Mouse (Mus musculus): Measurements from ENCODE around the gene Phkg1. TPM values are rescaled to one million over a fixed set of nuclear protein-coding genes. Genes with fewer than 3 reads are reported as not detected.
"Not testable (repeated sequence)": the region's sequence is repeated elsewhere in the genome, so short reads cannot be mapped to it uniquely, and the experiment has no call there.

Phkg1 gene
- total RNA-seq (2021): 10 to 100 TPM; 18.7 to 20.0 TPM
- long read RNA-seq, transcript Phkg1-201 (10 exons, 2,374 nt): major isoform, 7 of 10 reads
- long read RNA-seq, partial matches to known transcripts: 0 of 10 reads
- long read RNA-seq, other reads (novel, unspliced or antisense): 3 of 10 reads

GRCm38 (mm10) chr5:129898449-129898848, at the start of gene Phkg1:
Gene Phkg1 (minus strand): TSS chr5:129898549.
- no peak for DNase-seq (ENCODE audit: low spot score in 2 of 2)

- no peak for DNase-seq (ENCODE audit: low spot score in 2 of 2)
Observed at GRCm38 (mm10) chr5:129947528-129948033, 49.2 kb upstream of the Phkg1 start.

- DNase-seq (ENCODE audit: low spot score in 2 of 2): no peak
Observed at GRCm38 (mm10) chr5:129943402-129943801, 45.1 kb upstream of the Phkg1 start.

DNA sequence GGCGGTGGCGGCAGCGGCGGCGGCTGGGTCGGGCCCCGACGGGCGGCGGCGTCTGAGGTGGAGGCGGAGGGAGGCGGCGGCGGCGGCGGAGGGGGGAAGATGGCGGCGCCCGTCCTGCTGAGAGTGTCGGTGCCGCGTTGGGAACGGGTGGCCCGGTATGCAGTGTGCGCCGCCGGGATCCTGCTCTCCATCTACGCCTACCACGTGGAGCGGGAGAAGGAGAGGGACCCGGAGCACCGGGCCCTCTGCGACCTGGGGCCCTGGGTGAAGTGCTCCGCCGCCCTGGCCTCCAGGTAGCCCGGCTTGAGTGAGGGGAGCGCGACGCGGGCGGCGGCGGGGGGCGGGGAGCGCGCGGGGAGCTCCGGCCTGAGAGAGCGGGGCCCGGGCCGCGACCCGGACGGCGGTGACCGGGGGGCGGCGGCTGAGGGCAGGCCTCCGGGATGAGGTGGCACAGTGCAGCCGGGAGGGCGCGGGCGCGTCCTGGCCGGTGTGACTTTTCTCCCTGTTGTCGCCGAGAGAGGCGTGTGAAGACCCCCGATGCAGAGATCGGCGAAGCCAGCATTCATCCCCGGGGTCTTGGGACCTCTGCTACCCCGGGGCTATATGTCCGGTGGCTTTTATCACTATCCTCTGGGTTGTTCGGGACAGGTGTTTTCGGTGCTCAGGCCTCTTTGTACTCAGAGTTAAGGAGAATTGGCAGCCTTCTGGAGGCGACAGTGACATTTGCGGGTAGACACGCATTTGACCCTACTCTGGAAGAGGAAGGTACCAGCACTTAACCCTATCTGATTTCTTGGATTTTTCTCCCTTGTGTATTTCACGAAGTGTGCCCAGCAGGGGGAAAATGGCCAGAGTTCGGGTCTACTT, 44.0 kb upstream of the Phkg1 start:
- DNase-seq (ENCODE audit: low spot score in 2 of 2): peak; percentile 11 to 16

DNA sequence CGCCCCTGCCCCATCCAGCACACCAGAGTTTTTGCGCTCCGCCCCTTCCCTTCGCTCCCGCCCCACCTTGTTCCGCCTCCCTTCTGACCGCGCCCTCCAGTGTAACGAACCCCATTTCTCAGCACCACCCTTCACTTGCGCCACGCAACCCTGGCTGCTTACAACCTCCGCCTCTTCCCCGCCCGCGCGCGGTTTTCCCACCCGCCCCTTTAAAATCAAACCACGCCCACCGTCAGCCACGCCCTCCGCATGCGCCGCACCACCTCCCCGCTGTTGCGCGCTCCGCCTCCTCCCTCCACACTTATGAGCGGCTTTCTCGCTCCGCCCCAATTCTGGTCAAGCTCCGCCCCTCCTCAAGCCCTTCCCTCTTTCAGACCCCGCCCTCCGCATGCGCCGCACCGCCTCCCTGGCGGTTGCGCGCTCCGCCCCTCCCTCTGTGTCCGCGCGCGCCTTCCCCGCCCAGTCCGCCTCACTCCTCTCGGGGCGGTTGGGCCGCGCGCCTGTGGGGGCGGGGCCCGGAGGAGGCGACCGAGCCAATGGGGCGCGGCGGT, 43.2 kb upstream of the Phkg1 start, which contains the start of gene Vkorc1l1:
Gene Vkorc1l1, plus strand, starts transcription at position 476 of the 551 bp plus-strand sequence.
- DNase-seq (ENCODE audit: low spot score in 2 of 2): peak; percentile 97 to 99

- DNase-seq (ENCODE audit: low spot score in 2 of 2): no peak
Observed at GRCm38 (mm10) chr5:129940736-129941494, 42.6 kb upstream of the Phkg1 start.

DNA sequence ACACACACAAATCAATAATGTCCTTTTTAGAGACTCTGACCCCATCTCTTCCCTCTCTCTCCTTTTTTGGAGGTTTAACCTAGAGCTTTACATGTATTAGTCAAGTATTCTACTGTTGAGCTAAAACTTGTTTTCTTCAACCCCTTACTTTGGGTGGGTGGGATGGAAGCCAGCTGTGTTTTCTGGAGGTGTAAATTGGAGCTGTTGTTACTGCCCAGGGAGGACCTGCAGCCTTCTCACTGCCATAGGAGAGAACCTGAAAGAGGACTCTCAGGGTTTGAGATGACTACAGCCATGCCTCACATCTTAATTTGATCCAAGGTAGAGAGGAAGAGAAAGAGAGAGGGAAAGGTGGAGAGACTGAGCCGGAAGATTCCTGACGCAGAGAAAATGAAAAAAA, 41.9 kb upstream of the Phkg1 start:
- DNase-seq (ENCODE audit: low spot score in 2 of 2): no peak

- no peak for DNase-seq (ENCODE audit: low spot score in 2 of 2)
Observed at GRCm38 (mm10) chr5:129936941-129937340, 38.6 kb upstream of the Phkg1 start.

DNA sequence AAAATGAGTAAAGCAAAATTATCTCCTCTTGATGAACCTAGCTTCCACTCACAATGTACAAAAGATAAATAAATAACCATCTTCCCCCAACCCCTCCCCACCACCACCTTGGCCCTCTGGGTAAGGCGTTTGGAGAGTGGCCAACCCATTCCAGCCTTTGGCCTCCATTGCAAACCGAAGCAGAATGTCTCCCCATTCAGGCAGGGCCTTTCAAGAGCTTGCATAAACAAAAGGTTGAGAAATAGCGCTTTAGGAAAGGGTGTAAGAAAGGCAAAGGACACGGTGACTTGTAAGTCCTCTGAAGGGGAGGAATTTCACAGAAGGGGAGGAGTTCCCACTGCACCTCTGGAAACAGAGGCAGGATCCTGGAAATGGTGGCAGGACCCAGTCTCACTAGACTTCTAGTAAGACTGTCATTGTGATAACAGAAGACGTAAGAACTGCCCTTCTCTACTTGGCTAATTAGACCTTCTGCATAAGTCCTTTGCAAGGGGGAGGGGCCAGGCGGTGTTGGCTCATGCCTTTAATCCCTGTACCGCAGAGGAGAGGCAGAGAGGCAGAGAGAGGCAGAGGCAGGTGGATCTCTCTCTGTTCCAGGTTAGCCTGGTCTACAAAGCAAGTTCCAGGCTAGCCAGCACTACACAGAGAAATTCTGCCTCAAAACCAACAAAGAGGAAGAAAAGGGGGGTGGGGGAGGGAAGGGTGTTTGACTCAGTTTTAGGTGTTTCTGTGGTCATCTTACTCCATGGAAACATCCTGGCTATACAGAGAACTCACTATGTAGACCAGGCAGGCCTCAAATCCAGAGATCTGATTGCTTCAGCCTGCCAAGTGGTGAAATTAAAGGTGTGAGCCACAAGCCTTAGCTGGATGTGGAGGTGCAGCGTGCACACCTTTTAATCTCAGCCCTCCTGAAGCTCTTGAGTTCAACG, 31.8 kb upstream of the Phkg1 start:
- DNase-seq (ENCODE audit: low spot score in 2 of 2): no peak

- DNase-seq (ENCODE audit: low spot score in 2 of 2): no peak
Observed at GRCm38 (mm10) chr5:129925933-129926332, 27.6 kb upstream of the Phkg1 start.

GRCm38 (mm10) chr5:129924820-129925452, 26.6 kb upstream of the Phkg1 start:
- DNase-seq (ENCODE audit: low spot score in 2 of 2): no peak

GRCm38 (mm10) chr5:129921972-129922371, 23.6 kb upstream of the Phkg1 start:
- no peak for DNase-seq (ENCODE audit: low spot score in 2 of 2)

- no peak for DNase-seq (ENCODE audit: low spot score in 2 of 2)
Observed at GRCm38 (mm10) chr5:129919320-129919719, 21.0 kb upstream of the Phkg1 start.

DNA sequence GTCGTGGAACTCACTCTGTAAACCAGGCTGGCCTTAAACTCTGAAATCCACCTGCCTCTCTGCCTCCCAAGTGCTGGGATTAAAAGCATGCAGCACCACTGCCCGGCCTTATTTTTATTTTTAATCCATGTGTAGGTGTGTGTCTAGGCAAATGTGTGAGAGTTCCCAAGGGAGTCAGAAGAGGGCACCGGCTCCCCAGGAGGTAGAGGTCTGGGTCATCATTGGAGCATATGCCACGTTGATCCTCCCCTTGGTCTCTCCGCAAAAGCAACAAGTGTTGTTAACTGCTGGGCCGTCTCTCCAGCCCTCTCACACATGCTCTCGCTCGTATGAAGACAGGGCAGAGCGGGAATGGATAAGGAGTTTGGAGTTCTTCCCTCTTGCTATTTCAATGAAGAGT, 20.4 kb upstream of the Phkg1 start:
- no peak for DNase-seq (ENCODE audit: low spot score in 2 of 2)

DNA sequence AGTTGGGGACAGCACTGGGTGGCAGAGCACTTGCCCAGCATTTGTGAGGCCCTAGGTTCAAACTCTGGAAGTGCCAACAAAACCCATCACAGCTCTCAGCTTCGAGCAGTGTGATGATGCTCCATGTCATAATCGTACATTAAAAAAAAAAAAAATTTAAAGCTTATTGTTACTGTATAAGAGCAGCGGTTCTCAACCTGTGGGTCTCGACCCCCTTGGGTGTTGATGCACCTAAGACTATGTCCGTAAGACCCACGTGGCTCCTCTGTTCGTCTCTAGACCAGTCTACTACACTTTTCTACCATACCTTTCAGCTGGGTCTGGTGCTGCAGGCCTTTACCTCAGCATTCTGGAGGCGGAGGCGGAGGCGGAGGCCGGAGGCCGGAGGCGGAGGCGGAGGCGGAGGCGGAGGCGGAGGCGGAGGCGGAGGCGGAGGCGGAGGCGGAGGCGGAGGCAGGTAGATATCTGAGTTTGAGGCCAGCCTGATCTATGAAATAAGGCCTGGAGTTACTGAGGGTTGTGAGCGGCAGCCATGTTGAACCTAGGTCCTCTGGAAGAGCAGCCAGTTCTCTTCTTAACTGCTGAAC, 19.8 kb upstream of the Phkg1 start:
- no peak for DNase-seq (ENCODE audit: low spot score in 2 of 2)

- not testable (repeated sequence) for DNase-seq (ENCODE audit: low spot score in 2 of 2)
Observed at GRCm38 (mm10) chr5:129915491-129915890, 17.1 kb upstream of the Phkg1 start.

GRCm38 (mm10) chr5:129914024-129914423, 15.7 kb upstream of the Phkg1 start:
- no peak for DNase-seq (ENCODE audit: low spot score in 2 of 2)

DNA sequence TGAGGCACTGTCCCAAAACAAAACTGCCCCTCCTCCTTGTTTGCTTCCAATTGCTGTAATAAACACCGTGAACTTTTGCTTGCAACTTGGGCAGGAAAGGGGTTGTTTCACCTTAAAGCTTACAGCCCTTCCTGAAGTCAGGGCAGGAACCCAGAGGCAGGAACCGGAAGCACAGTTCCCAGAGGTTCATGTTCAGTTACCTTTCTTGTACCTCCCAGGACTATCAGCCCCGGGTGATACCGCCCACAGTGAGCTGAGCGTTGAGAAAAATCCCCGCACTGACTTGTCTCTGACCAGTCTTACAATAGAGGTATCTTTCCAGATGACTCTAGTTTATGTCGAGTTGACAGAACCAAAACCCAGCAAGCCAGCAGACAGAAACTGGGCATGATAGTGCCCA, 11.2 kb upstream of the Phkg1 start:
- no peak for DNase-seq (ENCODE audit: low spot score in 2 of 2)

- no peak for DNase-seq (ENCODE audit: low spot score in 2 of 2)
Observed at GRCm38 (mm10) chr5:129909147-129909546, 10.8 kb upstream of the Phkg1 start.
